8 mouse cellular contexts compared by ENCODE assay signal in genomic region chr9:98296383-98297201, GRCm38 (mm10). TPM values are rescaled to one million over a fixed set of nuclear protein-coding genes. Genes with fewer than 3 reads are reported as not detected.
DNase-seq lines count a peak whose midpoint lies in the region; ATAC-seq and TF ChIP-seq lines count a peak whose summit lies in the region.

No protein-coding gene starts in this region.

- peak; percentile 65 for DNase-seq in MEL-GATA-1-ER (ENCODE audit: extremely low read depth, low read depth)
- DNase-seq in cerebellum, adult 9-10 months, result peak; percentile 79
- peak; percentile 86 for DNase-seq in hindbrain, embryonic 10.5 days (ENCODE audit: low spot score)
- peak; percentile 89 for DNase-seq in layer of hippocampus, adult 9-11 months
- DNase-seq in lung, postnatal 0 days (ENCODE audit: low spot score), result peak; percentile 97
- peak; percentile 74 for DNase-seq in ovary, postnatal 14 days (ENCODE audit: low spot score)
- peak; percentile 93 for DNase-seq in thymus, postnatal 14 days

- peaks cover 13% of the 10 kb centered on the region for H3K4me1 ChIP-seq in hindbrain, embryonic 10.5 days (replicated peaks)
- peaks cover 5% of the 10 kb centered on the region; the same call in 1 of the 2 replicates for H3K4me1 ChIP-seq in lung, postnatal 0 days (ENCODE audit: insufficient read depth, low read depth, low read length)

- H3K27ac ChIP-seq in hindbrain, embryonic 10.5 days, result peak overlapping the region; percentile 77
- peak overlapping the region; percentile 75 for H3K27ac ChIP-seq in lung, postnatal 0 days (ENCODE audit: low read length)

- 2% methylated on average over 56 of the region's 56 CpGs for WGBS in hindbrain, embryonic 10.5 days
- under 1% methylated on average over 55 of the region's 56 CpGs for WGBS in lung, postnatal 0 days

- H3K4me2 ChIP-seq in lung, postnatal 0 days (replicated peaks; ENCODE audit: low read depth, low read length), result peak overlapping the region; percentile 75

- peaks cover 39% of the 10 kb centered on the region for H3K27me3 ChIP-seq in hindbrain, embryonic 10.5 days (ENCODE audit: insufficient read depth, poor library complexity, severe bottlenecking)
- no peaks in the 10 kb centered on the region for H3K27me3 ChIP-seq in lung, postnatal 0 days (replicated peaks; ENCODE audit: insufficient read depth, low read length)

- H3K36me3 ChIP-seq in hindbrain, embryonic 10.5 days, result no peaks in the 10 kb centered on the region
- no peaks in the 10 kb centered on the region for H3K36me3 ChIP-seq in lung, postnatal 0 days (ENCODE audit: insufficient read depth, low read length)

- no peaks in the 10 kb centered on the region for H3K9me3 ChIP-seq in hindbrain, embryonic 10.5 days
- H3K9me3 ChIP-seq in lung, postnatal 0 days (ENCODE audit: low read length), result no peaks in the 10 kb centered on the region

- TF ChIP-seq EP300 in lung, postnatal 0 days (IDR thresholded peaks at IDR 0.05), result no peak

- H3K9ac ChIP-seq in lung, postnatal 0 days (replicated peaks; ENCODE audit: low read depth), result peak overlapping the region; percentile 41

- H3K4me3 ChIP-seq in hindbrain, embryonic 10.5 days, result peak overlapping the region; percentile 66
- H3K4me3 ChIP-seq in lung, postnatal 0 days (ENCODE audit: low read depth, low read length), result peak overlapping the region; percentile 53

- ATAC-seq in frontal cortex, adult (ENCODE audit: low TSS enrichment), result peak; percentile 62
- peak; percentile 94 for ATAC-seq in lung, postnatal 0 days

- TF ChIP-seq CTCF in lung, postnatal 0 days (IDR thresholded peaks at IDR 0.05), result no peak

RNA-seq across cellular contexts. Expression of gene Nmnat3, which starts 9.4 kb away (rescaled TPM):
- polyA plus RNA-seq in hindbrain, embryonic 10.5 days (2016; fragmentation: Nextera tagmentation; extraction: Ambion mirVana), result 2.0 and 2.3 TPM in 2 replicates
- 4.5 and 6.4 TPM in 2 replicates for polyA plus RNA-seq in lung, postnatal 0 days (2015; fragmentation: Nextera tagmentation; extraction: Ambion mirVana)

Comparison
In these comparisons a context has a peak if more than half of its experiments do, and no peak if none do; other contexts are left out.
1. Peak in every context shown above with its lines: DNase-seq, ATAC-seq, H3K4me3 ChIP-seq and H3K27ac ChIP-seq.